Mouse (Mus musculus): ENCODE measurements around the gene Gng4.

The Gng4 gene

DNA sequence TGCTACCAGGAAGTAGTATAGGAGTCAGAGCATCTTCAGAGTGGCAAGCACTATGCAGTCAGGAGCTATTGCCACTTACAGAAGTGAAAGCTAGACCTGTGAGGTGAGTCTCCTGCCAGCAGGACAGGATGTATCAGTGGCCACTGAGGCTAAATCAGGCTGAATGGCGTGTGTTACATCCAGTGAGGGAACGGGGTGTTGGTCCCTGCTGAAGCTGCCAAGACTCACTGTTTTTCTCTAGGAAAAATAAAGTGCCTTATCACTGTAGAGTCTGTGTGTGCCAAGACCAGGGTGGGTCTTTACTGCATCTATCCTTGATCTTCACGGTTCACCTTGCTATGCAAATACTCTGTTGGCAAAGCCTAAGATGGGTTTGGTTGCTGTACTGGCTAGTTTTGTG lies 34.8 kb downstream of the Gng4 start:
- peak; percentile 56 for DNase-seq (ENCODE audit: low read depth, low spot score)

DNA sequence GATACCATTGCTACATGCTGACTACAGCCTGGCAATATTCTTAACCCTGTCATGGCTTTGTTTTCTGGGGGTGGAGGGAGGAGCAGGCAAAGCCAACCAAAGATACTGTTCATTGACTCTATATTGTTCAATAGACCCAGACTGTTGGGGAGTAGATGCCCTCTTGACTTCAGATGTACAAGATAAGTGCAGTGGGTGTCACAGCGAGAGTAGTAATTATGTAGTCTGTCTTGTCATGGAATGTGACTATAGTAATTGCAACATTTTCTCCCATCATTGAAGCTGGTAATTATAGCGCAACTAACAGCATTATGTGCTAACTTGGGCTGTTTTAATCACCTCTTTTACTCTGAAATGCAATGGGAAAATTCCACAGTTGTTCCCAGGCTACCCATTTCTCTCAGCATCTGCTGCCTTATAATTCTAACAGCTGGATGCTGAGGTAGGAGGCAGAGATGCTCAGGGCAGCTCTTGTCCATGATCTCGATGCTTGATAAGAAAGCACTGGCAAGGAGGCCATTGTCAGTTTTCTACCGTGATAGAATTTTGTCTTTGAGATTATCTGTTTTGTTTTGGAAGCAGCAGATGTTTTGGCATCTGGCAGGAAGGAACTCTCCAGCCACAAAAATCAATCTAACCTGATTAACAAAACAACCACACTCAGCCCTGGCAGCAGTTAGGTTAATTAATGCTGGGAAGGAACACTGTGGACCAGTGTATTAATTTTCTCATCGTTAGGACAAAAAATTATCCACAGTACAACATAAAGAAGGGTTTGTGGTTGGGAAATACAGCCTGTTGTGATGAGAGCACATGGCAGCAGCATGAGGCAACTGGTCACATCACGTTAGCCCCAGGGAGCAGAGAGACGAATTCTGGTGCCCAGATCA lies 36.6 kb downstream of the Gng4 start:
- no peak for DNase-seq (ENCODE audit: low read depth, low spot score)

DNA sequence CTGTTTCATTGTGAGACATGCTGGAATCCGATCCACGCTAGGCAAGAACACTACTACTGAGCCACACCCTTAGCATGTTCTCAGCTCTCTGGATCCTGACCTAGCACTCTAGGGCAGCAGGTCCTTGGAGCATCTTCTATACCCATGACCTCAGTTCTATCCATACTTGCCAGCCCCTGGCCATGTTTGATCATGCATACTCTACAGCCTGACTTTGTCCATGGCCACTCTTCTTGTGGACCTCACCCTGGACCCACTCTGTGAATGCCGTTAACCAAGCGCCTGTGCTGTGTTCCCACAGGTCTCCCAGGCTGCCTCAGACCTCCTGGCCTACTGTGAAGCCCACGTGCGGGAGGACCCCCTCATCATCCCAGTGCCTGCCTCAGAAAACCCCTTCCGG lies 41.1 kb downstream of the Gng4 start:
- no peak for DNase-seq (ENCODE audit: low read depth, low spot score)

DNA sequence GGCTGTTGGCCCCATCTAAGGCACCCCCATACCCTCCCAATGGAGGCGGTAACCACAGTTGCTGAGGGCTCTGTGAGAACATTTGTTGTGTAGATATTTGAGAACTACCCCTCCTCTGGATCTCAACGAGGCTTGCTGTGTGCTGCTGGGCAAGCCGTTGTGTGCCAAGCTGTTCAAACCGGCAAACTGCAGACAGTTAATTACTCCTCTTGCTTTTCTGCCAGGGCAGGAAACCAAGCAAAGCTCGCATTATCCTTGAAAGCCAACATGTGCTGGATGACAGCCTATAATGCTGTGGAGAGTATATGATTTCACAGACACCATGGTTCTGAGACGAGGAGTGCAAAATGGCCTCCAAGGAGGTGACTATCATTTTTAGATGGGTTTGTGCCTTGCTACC lies 42.7 kb downstream of the Gng4 start:
- no peak for DNase-seq (ENCODE audit: low read depth, low spot score)

DNA sequence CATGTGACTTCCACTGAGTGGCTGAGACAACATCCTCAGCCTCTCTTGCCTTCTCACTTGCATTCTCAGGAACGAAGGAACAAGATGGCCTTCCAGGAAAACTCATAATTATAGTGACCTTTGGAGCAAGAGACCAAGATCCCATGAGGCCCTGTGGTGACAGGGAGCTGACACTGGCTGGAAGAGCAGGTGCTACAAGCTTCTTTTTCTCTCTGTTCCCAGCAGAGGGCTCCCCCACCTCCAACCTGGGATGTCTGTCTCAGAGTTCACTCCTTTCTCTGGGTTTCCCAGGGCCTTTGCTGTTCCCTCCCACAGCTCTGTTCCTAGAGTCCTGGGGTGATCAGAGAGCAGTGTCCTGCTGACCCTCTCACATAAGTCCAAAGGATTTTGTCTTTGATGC lies 44.3 kb downstream of the Gng4 start:
- no peak for DNase-seq (ENCODE audit: low read depth, low spot score)

DNA sequence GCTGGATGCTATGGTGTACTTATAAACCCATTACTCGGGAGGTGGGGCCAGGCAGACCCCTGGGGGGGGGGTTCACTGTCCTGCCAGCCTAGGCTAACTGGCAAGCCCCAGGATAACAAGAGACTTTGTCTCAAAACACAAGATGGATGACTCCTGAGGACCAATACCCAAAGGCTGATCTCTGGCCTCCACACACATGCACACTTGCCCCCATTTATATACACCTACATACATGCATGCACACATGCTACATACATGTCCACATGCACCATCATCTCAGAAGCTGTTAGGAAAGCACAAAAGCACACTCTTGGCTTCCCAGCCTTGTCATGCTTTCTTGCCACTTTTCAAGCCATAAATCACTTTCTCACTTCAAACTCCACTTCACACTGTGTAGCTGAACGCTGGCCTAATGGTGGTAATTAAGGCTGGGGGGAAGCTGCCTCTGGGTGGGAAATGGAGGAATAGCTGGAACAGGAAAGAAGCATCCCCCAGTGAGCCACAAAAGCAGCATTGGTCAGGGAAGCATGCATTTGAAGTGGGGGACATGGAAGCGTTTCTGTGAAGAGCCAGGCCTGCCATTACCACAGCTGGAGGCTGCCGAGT lies 46.7 kb downstream of the Gng4 start:
- no peak for DNase-seq (ENCODE audit: low read depth, low spot score)

DNA sequence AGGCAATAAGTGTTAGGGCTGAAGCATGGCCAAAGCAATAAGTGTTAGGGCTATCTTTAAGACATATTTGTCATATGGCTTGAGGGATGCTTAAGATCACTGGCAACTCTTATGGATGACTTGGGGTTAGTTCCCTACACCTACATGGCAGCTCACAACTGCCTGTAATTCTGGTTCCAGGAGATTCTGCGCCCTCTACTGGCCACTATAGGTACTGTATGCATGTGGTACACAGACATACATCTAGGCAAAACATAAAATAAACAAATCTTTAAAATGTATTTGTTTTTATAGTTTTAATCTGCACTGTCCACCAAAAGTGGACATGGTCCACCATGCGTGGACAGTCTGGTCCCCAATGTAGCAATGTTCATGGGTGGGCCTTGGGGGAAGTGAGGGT lies 51.3 kb downstream of the Gng4 start:
- DNase-seq (ENCODE audit: low read depth, low spot score) = peak; percentile 60

DNA sequence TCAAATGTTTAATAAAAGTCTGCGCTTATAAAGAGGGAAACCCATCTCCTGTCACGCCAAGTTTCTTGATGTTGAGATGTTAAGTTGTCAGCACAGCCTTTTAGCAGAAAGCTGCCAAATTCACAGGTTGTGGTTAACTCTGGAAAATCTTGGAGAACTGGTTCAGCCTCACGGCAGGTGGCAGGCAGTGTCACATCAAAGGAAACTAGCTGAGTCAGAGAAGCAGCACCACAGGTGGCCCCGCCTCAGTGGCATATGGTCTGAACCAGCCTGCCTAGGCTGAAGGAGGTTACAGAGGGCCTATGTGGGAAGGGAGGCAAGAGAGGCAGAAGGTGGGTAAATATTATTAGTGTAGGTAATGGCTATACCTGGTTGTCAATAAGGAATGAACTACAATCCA lies 61.2 kb downstream of the Gng4 start:
- no peak for DNase-seq (ENCODE audit: low read depth, low spot score)

DNA sequence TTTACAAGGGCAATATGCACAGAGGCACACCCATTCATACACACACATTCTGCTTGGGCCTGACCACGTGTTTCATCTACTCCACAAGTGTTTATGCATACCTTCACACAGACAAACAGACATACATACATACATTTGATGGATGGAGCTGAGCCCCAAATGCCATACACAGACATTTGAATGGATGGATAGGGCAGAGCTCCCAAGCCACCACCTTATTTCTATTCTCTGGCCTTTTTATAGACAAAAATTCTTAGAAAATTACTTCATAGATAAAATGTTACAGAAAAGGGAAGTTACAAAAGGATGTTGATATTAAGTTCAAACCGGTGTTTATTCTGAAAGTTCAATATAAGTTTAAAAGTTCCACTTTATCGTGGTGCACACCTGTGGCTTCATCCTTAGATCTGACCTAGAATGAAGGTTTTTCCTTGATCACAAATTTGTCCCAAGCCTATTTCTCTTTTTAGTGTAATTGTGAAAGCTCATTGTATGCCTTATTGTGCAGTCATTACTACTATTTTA lies 63.3 kb downstream of the Gng4 start:
- peak; percentile 18 for DNase-seq (ENCODE audit: low read depth, low spot score)

DNA sequence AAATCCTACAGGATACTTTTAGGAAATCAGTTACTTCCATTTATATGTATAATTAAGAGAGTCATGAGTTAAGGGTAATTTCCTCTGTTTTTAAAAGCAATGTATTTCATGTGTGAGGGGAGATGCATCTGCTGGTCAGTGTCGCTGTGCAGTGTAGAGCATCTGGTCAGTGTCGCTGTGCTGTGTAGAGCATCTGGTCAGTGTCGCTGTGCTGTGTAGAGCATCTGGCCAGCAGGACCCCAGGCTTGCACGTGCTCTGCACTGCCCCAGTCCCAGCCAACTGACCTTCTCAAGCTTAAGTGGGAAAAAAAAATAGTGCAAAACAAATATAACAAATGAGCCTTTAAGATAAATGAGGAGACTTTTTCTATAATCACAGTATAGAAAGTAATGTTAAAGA lies 73.3 kb downstream of the Gng4 start:
- no peak for DNase-seq (ENCODE audit: low read depth, low spot score)

DNA sequence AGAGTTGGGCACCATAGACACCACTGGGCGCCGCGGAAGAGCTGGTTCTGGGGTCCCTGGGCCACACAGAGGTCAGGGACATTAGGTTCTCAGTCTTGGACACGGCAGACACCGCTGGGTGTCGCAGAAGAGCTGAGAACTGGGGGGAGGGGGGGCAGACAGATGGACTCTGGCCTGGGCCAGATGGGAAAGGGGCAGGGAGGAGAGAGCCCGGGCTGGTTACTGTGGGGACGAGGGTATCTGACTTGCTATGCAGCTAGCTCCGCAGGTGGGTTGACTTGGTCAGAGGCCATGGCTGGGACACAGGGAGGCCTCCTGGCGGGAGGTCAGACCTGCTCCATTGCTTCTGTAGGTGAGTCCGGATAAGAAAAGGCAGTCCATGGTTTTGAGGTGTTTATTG lies 78.5 kb downstream of the Gng4 start:
- no peak for DNase-seq (ENCODE audit: low read depth, low spot score)

DNA sequence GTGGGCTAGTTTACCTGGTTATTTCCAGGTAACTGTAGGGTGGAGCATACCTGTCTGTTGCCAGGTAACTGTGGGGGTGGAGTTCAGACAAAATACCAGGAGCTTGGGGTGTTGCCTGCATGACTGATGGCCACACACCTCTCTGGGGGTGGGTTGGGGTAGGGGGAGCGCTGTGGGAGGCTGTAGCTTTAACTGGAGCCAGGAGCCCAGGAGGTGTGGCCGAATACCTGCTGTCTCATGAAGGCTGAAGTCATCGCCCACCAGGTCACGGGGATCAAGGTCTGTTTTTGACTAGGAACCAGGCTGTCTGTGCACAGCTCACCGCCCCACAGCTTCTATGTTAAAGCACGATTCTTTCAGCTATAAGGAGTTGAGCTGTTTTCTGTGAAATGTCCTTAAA lies 79.1 kb downstream of the Gng4 start:
- DNase-seq (ENCODE audit: low read depth, low spot score) = no peak

DNA sequence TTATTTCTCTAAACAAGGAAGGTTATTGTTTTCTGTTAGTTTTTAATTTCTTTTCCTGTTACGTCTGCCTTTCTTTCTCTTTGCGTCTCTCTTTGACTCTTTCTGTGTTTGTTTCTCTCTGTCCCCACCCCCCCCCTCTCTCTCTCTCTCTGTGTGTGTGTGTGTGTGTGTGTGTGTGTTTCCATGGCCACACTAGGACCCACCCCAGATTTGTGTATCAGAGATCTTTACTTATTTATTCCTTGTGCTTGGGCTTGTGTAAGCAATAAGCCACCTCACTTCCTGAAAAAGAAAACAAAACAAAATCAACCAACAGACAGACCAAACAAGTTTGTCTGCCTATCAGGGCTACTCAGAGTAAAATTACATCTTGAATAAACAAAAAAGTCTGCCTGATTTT lies 82.5 kb downstream of the Gng4 start:
- DNase-seq (ENCODE audit: low read depth, low spot score) = no peak

DNA sequence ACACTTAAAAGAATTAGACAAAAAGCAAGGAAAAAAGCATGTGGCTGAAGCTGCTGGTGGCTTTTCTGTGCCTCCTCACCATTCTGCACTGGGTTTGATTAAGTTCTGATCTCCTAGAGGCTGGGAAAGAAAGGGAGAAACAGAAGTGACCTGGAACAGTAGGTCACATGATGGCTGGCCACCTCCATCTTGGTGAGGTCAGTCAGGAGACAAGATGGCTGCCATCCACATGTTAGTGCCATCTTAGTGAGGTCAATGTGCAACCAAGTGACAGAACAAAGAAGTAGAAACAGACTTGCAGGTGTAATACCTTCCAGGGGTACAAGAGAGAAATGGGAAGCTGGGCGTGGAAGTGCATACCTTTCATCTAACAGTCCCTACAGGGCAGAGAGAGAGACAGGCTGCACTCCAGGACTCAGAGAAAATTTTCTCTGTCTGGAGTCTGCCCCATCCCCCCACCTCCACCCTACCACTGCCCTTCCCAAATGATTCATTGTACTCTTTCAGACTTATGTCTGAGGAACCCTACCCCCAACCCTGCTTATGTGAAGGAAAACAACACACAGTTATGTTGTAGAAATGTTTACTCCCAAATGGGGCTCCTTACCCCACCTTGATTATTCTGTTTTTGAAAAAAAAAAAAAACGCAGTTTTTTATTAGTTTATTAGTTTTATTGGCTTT lies 83.4 kb downstream of the Gng4 start:
- peak; percentile 27 for DNase-seq (ENCODE audit: low read depth, low spot score)

DNA sequence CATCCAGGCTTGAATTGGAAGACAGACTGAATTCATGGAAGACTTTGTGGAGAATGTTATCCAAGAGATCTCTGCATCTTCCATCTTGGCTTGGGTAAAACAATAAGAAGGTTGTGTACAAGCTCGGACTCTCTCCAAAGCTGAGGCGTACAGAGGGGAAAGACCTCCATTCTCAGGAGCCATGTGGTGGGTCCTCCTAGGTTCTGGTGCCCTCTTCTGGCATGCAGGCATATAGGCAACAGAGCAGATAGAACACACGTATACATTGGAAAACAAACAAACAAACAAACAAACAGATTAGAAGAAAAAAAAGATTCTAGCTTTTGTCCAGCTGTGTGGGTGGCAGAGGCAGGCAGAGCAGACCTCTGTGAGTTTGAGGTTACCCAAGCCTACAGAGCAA lies 84.1 kb downstream of the Gng4 start:
- DNase-seq (ENCODE audit: low read depth, low spot score) = peak; percentile 74

All from A20 (cell line).